Mouse (Mus musculus) midbrain, embryonic 16.5 days (tissue): ENCODE data around the gene Krt28. TPM values are rescaled to one million over a fixed set of nuclear protein-coding genes. Genes with fewer than 3 reads are reported as not detected.

Experiments
- ATAC-seq: fragments of 200-750 bp; cut with Nextera tagmentation; 2 replicates; pipeline ENCODE4 v1.8.0; 2017; ENCODE audit warnings: moderate TSS enrichment
- H3K27ac ChIP-seq: fragments of 300-500 bp; sonication (generic); 2 replicates; pipeline ENCODE4 v1.5.1; 2014; ENCODE audit warnings: mild to moderate bottlenecking, low read length, mixed read lengths
- H3K27me3 ChIP-seq: fragments of 300-500 bp; sonication (generic); 2 replicates; pipeline ENCODE4 v1.6.1; 2014; ENCODE audit warnings: low read depth, low read length, mixed read lengths; ENCODE audit not compliant: control insufficient read depth, insufficient read depth
- H3K36me3 ChIP-seq: fragments of 300-500 bp; sonication (generic); 2 replicates; pipeline ENCODE4 v1.6.1; 2014; ENCODE audit warnings: mild to moderate bottlenecking, low read length, moderate library complexity, mixed read lengths; ENCODE audit not compliant: control insufficient read depth, insufficient read depth
- H3K4me1 ChIP-seq: fragments of 300-500 bp; sonication (generic); 2 replicates; pipeline ENCODE4 v1.6.1; 2014; ENCODE audit warnings: mild to moderate bottlenecking, low read length, mixed read lengths; ENCODE audit not compliant: control insufficient read depth, insufficient read depth
- H3K4me2 ChIP-seq: fragments of 300-500 bp; sonication (generic); 2 replicates; pipeline ENCODE4 v1.6.1; 2014; ENCODE audit warnings: mild to moderate bottlenecking, low read length, mixed read lengths
- H3K4me3 ChIP-seq: fragments of 300-500 bp; sonication (generic); 2 replicates; pipeline ENCODE4 v1.5.1; 2014; ENCODE audit warnings: low read depth, mild to moderate bottlenecking, low read length, moderate library complexity, mixed read lengths
- H3K9ac ChIP-seq: fragments of 300-500 bp; sonication (generic); 2 replicates; pipeline ENCODE4 v1.6.1; 2014; ENCODE audit warnings: low read depth, low read length, mixed read lengths
- H3K9me3 ChIP-seq: fragments of 300-500 bp; sonication (generic); replicated peaks from 2 replicates; pipeline ENCODE4 v1.6.1; 2014; ENCODE audit warnings: mild to moderate bottlenecking, low read length, mixed read lengths; ENCODE audit not compliant: control insufficient read depth, poor library complexity, severe bottlenecking
- WGBS: fragments of 180-500 bp; shearing (Covaris S2); extraction: QIAGEN DNeasy Blood & Tissue Kit; methylation state at CpG from one replicate; pipeline ENCODE4 v1.1.7; 2014; 5-methylcytosine and 5-hydroxymethylcytosine counted together
- polyA plus RNA-seq: library from polyadenylated mRNA; unstranded; fragments of >200 nt; fragmentation: Nextera tagmentation; extraction: Ambion mirVana; gene quantifications from 2 replicates; pipeline ENCODE4 v1.2.1, GENCODE M21; 2015

Gene Krt28
- polyA plus RNA-seq, 1 experiment from 2014 or later = 0.29 TPM

DNA sequence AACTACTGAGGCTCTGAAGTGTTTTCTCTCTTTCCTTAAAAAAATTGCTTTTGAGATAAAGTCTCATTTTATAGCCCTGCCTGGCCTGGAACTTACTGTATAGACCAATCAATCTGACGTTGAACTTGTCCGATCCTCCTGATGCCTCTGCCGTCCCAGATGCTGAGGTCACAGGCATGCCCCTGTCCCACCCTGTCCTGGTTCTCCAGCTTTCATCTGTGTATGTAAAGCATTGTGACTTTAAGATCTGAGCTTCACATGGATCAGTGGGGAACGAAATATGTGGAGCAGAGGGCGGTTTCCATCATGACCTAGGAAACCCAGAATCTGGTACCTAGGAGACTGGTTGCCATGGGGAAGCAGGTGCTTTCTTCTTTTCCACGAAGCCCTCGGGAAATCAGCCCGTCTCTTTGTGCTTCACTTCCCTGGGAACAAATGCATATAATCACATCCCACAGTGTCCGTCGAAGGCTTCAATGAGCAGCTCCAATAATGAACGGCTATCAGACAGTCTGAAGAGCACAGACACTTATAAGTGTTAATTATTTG lies 35.3 kb downstream of the Krt28 start:
- Histone ChIP-seq H3K9me3 (no peaks in the 10 kb centered on the region), H3K4me3 (no peak overlapping the region), H3K4me2 (peak overlapping the region; percentile 19), H3K27me3 (no peaks in the 10 kb centered on the region), H3K4me1 (peaks cover 7% of the 10 kb centered on the region; the same call in 1 of the 2 replicates), H3K9ac (no peak overlapping the region; the same call in 1 of the 2 replicates), H3K36me3 (no peaks in the 10 kb centered on the region), H3K27ac (peak overlapping the region; percentile 20; the same call in 1 of the 2 replicates)
- 12% methylated on average over 11 of the region's 11 CpGs for WGBS
- ATAC-seq = no peak

DNA sequence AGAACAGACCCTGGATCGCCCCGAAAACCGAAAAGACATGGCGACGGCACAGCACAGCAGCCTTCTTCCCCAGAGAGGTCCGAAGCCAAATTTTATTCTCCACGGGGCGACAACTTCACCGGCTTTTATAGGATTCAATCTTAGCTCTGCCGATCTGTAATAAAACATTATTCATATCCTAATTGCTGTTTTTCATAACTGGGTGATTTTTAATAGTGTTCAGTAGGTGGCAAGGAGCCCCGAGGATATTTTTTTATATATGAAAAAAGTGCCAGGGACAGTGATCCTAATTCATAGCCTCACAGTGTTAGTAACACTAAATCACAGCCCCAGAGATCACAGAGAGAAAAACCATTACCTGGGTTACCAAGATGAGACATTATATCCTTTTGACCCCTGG lies 36.8 kb downstream of the Krt28 start, which contains the start of gene Krt26:
Gene Krt26 (minus strand): TSS at position 101 of the 400 bp plus-strand sequence.
- Histone ChIP-seq H3K4me3 (no peak within 1 kb of the TSS), H3K9me3 (no peaks in the 10 kb centered on the region), H3K36me3 (no peaks in the 10 kb centered on the region), H3K4me1 (peaks cover 8% of the 10 kb centered on the region; the same call in 1 of the 2 replicates), H3K27me3 (no peaks in the 10 kb centered on the region), H3K27ac (no peak within 1 kb of the TSS), H3K4me2 (no peak within 1 kb of the TSS), H3K9ac (no peak within 1 kb of the TSS)
- ATAC-seq = no peak
- 93% methylated on average over 11 of the region's 11 CpGs for WGBS

- no peaks in the 10 kb centered on the region for H3K36me3 ChIP-seq
- no peaks in the 10 kb centered on the region for H3K27me3 ChIP-seq
- H3K9ac ChIP-seq = no peak overlapping the region
- no peak overlapping the region; the same call in 1 of the 2 replicates for H3K4me2 ChIP-seq
- no peak overlapping the region for H3K4me3 ChIP-seq
- H3K4me1 ChIP-seq = 0 out of 2 replicates have a peak, but pooled peaks cover 2% of the 10 kb centered on the region
- 46% methylated on average over 13 of the region's 13 CpGs for WGBS
- no peak for ATAC-seq
- no peaks in the 10 kb centered on the region for H3K9me3 ChIP-seq
- no peak overlapping the region for H3K27ac ChIP-seq
Measured at GRCm38 (mm10) chr11:99333426-99333825, 41.3 kb downstream of the Krt28 start.

DNA sequence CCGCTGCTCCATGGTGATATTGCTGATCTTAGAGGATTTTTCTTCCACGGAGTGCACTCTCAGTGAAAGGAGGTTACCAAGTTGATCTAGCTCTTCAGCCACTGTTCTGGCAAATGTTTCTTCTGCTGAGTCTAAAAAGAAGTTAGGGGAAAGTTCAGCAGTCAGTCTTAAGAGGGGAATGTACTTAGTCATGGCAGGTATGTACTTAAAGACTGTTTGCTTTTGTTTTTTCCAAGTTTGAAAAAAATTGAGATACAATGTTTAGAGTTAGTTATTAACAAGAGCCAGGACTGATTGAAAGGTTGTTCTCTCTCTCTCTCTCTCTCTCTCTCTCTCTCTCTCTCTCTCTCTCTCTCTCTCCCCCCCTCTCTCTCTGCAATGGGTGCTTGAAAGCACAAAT lies 45.0 kb downstream of the Krt28 start:
- H3K4me3 ChIP-seq = no peak overlapping the region
- H3K36me3 ChIP-seq = no peaks in the 10 kb centered on the region
- 0 out of 2 replicates have a peak, but pooled peaks cover 2% of the 10 kb centered on the region for H3K4me1 ChIP-seq
- WGBS = 69% methylated on average over 2 of the region's 2 CpGs
- no peak overlapping the region for H3K4me2 ChIP-seq
- no peak for ATAC-seq
- H3K9ac ChIP-seq = no peak overlapping the region
- no peaks in the 10 kb centered on the region for H3K9me3 ChIP-seq
- no peaks in the 10 kb centered on the region for H3K27me3 ChIP-seq
- no peak overlapping the region for H3K27ac ChIP-seq

DNA sequence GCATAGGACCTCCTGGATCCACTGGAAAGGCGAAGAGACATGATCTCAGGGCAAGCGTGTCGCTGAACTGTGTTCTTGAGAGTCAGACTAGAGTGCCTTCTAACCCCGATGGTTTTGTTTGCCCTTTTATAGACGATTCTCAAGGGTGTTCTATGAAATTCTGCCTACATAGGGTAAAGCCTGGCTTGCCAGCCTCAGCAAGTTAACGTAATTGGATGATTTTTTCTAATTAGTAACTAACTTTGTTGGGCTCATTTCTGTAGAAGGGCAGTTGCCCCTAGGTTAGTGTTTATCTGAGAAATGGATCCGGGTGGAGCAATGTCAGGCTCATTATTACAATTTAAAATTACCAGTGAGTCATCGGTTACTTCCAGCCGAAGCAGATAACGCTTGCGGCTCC lies 51.9 kb downstream of the Krt28 start, which contains the start of gene Krt25:
Gene Krt25 (minus strand): TSS at position 101 of the 400 bp plus-strand sequence.
- no peak within 1 kb of the TSS for H3K4me3 ChIP-seq
- 94% methylated on average over 11 of the region's 11 CpGs for WGBS
- H3K36me3 ChIP-seq = no peaks in the 10 kb centered on the region
- H3K27ac ChIP-seq = no peak within 1 kb of the TSS
- H3K27me3 ChIP-seq = no peaks in the 10 kb centered on the region
- no peak within 1 kb of the TSS for H3K9ac ChIP-seq
- H3K9me3 ChIP-seq = no peaks in the 10 kb centered on the region
- no peak for ATAC-seq
- no peaks in the 10 kb centered on the region for H3K4me1 ChIP-seq
- no peak within 1 kb of the TSS for H3K4me2 ChIP-seq

DNA sequence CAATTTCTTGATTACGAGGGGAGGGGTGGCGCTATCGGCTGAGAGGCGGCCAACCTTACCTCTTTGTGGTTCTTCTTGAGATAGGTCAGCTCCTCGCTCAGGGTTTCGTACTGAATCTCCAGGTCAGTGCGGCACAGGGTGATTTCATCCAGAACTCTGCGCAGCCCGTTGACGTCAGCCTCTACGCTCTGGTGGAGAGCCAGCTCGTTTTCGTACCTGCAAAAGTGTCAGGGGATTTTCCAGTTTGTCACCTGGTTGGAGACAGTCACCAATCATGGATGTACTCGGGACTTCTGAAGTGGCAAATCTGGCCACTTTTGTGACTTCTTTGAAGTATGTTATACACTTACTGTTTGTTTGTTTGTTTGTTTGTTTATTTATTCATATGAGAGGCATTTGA lies 53.6 kb downstream of the Krt28 start:
- Histone ChIP-seq H3K9ac (no peak overlapping the region), H3K4me2 (no peak overlapping the region), H3K36me3 (no peaks in the 10 kb centered on the region), H3K27ac (no peak overlapping the region), H3K4me1 (no peaks in the 10 kb centered on the region), H3K27me3 (no peaks in the 10 kb centered on the region), H3K4me3 (no peak overlapping the region), H3K9me3 (no peaks in the 10 kb centered on the region)
- ATAC-seq = no peak
- WGBS = 88% methylated on average over 14 of the region's 14 CpGs

DNA sequence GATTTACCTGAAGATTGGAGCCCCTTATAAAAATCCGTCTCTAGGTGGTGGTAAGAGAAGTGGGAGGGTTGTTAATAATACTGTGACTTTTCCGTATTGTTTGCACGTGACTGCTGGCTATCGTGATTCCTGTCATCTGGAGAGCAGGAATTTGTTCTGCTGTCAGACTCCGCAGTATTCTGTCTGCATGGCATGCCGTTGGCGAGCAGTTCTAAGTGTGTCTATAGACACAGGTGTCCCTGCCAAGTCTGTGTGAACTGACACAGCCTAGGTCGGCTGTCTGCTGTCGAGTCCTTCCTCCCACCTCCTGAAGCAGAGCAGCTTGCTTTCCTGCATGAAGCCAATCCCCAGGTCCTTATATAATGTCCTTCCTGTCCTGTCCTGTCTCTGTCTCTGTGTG lies 55.6 kb downstream of the Krt28 start:
- Histone ChIP-seq H3K4me1 (no peaks in the 10 kb centered on the region), H3K4me2 (no peak overlapping the region), H3K9ac (no peak overlapping the region), H3K9me3 (no peaks in the 10 kb centered on the region), H3K27ac (no peak overlapping the region), H3K27me3 (no peaks in the 10 kb centered on the region), H3K36me3 (no peaks in the 10 kb centered on the region), H3K4me3 (no peak overlapping the region)
- whole genome bisulfite sequencing = 80% methylated on average over 9 of the region's 9 CpGs
- ATAC-seq = no peak

DNA sequence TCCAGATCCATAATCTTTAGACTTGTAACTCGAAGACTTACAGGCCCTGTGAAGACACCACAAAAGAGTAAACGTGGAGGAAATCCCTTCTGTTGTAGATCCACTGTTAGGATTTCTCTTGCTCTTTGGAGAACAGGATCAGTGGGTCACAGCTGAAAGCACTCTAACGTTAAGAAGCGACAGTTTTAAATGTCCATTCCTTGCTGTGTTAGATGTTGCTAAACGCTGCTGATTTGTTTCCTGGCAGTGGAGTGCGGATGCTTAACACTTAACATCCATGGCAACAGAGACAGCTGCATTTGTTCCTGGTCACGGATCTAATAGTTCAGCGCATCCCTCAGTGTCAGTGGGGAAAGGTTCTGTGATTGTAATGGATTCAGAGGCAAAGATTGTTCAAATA lies 58.2 kb downstream of the Krt28 start:
- Histone ChIP-seq H3K9me3 (no peaks in the 10 kb centered on the region), H3K4me3 (no peak overlapping the region), H3K36me3 (no peaks in the 10 kb centered on the region), H3K4me1 (no peaks in the 10 kb centered on the region), H3K27ac (no peak overlapping the region), H3K4me2 (no peak overlapping the region), H3K9ac (no peak overlapping the region), H3K27me3 (no peaks in the 10 kb centered on the region)
- 30% methylated on average over 8 of the region's 8 CpGs for WGBS
- no peak for ATAC-seq
